Mouse (Mus musculus): ENCODE results near the gene Acadvl. TPM values are rescaled to one million over a fixed set of nuclear protein-coding genes. Genes with fewer than 3 reads are reported as not detected.

Acadvl gene
- polyA plus RNA-seq (2017; shearing (Covaris generic)), result 110 TPM

DNA sequence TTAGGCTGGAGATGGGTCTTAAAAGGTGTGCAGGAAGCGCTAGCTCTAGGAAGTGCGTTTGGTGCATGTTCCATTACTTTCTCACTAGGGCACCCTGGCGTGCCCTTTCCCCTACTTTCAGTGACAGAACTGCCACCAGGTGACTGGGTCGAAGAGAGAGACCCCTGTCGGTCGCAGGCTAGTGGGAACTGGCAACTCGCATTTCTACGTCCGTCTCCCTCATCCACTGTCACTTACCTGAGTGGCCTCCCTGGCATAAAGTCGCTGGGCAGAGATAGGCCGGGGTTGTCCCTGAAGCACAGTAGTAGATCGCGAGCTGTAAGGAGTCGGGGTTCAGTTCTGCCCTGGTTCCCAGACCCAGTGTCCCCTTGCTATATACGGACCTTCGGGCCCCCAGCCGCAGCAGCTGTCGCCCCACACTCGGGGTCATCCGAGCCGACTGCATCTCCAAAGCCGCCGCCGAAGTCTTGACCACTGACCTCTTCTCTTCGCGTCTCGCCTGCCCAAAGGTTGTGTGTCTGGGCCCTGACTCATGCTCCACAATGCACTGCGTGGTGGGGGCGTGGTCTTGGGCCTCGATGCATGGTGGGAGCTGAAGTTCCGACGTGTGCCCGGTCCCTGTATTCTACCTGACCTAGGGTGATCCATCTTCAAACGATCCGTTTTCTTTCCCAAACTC, at the start of gene Acadvl:
Acadvl (minus strand) TSS at position 532 of the 679 bp plus-strand sequence.

DNA sequence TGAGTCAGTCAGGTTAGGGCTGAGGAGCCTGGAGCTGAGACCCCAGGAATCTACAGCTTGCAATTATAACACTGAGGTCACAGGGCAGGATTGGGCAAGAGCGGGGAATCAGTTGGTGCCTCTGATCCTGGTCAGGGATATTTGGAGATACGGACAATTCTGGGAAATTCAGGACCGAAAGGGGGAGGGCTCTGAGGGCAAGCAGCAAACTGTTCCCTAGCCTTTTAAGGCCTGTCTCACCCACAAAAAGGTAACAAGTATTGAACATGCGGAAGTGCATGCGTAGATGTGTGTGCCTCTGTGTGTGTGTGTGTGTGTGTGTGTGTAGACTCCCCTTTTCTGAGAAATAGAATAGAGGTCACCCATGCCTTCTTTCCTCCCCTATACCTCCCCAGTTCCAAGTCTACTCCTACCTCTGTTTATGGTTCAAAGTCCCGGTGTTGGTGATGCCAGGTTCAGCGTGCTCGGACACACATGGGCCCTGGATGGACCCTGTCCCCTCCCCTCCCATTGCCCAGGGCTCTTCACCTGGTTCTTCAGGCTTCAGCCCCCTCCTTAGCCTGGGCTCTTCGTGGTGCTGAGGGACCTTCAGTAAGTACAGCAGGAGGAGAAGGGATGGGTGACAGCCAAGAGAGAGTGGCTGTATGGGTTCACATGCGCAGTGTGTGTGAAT, 38.8 kb upstream of the Acadvl start, which contains the start of gene Asgr1:
Asgr1 (plus strand) TSS at position 188 of the 673 bp plus-strand sequence.

DNA sequence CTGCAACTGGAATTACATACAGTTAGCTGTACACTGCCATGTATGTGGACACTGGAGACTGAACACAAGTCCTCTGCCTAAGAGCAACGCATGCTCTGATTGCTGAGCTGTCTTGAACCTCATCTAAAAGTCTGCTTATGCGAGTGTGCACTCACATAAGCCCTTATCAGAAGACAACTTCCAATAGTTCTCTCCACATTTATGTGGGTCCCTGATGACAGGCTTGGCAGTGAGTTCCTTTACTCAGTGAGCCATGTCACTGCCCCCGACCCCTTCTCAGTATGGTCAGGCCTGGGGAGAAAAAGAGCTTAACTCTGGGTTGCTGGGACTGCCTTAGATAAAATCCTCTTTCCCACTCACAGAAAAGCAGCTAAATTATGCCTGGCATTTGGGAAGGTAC, 1.5 kb upstream of the Acadvl start, which contains the start of gene Dlg4:
Dlg4 (plus strand) TSS at position 274 of the 400 bp plus-strand sequence.

DNA sequence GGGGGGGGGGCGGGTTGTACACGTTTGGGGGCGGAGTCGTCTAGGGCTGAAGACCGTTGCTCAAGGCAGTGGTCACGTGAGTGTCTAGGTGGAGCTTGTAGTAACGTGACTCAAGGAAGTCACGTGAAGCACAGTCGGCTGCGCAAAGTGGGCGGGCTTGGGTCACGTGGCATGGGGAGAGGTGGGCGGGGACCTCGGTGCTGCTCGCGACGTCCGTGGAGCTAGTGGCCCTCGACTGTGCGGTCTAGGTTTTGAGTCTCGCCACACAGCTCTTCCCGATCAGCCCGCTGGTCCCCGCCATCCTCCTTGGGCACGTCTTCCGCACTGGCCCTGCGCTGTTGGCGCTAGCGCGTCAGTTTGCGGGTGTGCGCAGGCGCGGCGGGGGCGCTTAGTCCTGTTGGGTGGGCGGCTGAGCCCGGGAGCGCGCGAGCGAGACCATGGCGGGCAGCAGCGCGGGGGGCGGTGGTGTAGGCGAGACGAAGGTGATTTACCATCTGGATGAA, 14.8 kb downstream of the Acadvl start, which contains the start of gene Dvl2:
Dvl2 (plus strand) TSS at position 200 of the 503 bp plus-strand sequence.

DNA sequence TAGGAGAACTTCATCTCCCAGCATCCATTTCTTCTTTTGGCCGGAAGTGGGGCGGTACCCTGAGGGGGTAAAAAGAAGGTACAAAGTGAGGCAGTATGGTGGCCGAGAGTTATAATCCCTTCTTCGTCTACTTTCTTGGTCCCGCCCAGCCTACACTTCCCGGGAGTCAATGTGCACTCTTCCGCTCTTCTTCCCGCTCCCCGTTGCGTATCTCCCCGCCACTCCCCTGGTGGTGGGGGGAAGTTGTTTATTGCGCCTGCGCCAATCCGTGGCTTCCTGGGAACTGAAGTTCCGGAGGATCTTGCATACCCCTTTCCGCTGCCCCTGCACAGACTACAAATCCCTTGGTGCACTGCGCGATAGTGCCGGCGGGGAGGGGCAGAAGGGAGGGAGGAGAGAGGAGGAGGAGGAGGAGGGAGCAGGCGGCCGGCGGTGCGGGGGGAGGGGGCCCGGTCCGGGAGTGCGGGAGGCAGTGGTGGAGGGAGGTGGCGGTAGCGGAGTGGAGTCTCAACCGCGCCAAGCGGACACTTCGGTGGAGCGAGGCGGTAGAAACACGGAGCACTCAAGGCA, 19.7 kb downstream of the Acadvl start, which contains the start of gene Phf23:
Phf23 (plus strand) TSS at position 387 of the 570 bp plus-strand sequence.

DNA sequence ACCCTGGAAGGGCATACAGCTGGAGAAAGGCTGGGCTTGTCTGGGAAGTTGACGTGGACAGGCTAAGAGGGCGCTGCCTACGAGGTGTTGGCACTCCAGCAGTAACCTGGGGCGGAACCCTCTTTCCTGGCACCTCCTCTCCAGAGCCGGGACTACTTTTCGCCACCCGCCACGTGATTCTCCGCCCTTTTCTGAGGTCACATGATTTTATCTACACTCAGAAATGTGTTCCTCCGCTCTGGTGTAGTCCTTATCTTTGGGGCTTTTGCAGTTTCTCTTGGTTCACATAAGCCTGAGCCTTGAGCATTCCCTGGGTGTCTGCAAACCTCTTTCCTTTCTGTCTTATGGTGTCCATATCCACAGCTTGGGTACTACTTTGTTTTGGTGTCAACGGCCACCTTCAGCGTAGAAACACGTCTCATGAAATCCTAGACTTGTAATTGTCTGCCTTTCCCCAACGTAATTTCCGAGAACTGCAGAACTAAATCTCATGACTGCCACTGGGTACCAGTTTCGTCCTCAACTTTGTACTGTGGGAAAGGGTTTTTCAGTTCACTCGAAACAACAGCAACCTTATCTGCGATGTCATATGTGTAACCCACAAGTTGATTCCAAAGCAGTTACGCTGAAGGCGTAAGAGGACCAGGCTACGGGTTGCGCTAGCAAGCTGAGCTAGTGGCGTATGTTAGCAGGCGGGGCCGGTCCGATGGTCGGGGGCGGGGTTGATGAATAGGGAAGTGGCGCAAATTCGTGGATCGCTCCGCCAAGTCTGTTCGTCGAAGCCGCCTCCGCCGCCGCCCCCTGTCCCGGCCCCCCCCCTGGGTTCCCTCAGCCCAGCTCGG, 24.1 kb downstream of the Acadvl start, which contains the start of gene Gabarap:
Gabarap (plus strand) TSS at position 294 of the 842 bp plus-strand sequence.

DNA sequence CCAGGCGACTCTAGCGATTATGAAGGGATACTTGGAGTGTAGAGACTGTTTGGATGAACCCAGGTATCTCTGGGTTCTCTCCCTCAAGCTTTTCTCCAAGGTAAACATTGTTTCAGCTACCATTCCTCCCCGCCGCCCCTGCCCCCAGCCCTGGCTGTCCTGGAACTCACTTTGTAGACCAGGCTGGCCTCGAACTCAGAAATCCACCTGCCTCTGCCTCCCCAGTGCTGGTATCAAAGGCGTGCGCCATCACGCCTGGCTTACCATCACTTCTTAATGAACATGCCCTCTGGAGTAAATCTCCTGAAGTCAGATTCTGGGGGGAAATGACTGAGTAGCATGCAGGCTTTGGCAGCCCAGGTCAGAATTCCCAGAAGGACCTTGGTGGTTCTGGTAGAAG, 33.0 kb downstream of the Acadvl start, which contains the start of gene Elp5:
Elp5 (minus strand) TSS at position 293 of the 400 bp plus-strand sequence.

DNA sequence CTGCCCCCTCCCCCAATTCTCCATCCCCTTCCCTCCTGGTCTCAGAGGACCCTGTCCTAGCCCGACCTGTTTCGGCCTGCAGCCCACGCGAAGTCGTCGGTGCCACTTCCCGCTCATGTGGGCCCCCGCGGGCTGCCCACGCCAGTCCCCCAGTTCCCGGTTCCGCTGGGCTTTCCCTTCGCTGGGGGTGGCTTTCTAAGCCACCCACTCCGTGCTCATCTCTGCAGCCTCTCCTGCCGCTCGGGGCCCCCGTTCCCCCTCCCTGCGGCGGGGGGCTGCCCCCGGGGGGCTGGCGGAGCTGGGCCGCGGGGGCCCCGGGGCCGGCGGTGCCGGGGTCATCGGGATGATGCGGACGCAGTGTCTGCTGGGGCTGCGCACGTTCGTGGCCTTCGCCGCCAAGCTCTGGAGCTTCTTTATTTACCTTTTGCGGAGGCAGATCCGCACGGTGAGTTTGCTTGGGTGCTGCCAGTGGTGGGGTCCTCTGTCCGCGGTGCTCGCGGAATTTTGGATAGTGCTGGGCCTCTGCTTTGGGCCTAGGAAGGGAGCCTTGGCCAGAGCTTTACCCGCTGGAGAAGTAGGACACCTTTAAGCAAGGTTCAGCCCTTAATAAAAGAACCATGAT, 34.0 kb downstream of the Acadvl start, which contains the start of gene Ctdnep1:
Ctdnep1 (plus strand) TSS at position 16 of the 622 bp plus-strand sequence.

DNA sequence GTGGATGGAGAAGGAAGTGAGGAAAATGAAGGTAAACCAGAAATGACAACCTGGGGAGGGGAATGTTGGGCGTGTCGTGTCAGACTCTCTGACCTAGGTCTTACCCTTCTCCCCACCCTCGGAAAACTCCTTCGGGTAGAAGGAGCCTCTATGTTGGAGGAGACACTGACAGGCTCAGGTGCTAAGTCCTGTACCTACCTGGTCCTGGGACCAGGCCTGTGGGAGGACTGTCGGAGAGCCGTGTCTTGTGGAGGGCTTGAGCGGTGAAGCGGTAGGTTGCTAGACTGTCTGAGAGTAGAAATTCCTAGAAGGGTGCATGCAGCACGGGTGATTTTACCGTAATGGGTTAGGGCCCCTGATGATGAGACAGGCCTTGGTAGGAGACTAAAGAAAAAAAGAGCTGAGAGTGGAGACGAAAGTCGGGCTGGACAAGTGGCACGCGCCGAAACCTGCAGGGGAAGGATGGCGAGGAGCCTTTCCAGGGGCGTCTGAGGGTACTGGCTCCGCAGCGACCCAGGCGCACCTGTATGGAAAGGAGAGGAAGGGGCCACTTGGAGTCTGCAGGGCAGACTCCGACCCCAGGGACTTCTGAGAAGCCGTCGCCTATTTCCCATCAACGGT, 50.5 kb downstream of the Acadvl start, which contains the start of gene Cldn7:
Cldn7 (plus strand) TSS at position 130 of the 621 bp plus-strand sequence.

Other genes starting within 250 kb of the Acadvl start
- gene Zbtb4, start 249.5 kb downstream of the Acadvl start, polyA plus RNA-seq (2017; shearing (Covaris generic)), result 5.5 TPM
- gene Chrnb1, start 219.5 kb downstream of the Acadvl start, polyA plus RNA-seq (2017; shearing (Covaris generic)), result 3.7 TPM
- gene Fgf11, start 213.6 kb downstream of the Acadvl start, polyA plus RNA-seq (2017; shearing (Covaris generic)), result not detected
- not detected for gene Tmem102, start 209.8 kb downstream of the Acadvl start, polyA plus RNA-seq (2017; shearing (Covaris generic))
- not detected for gene Gm39566, start 200.1 kb downstream of the Acadvl start, polyA plus RNA-seq (2017; shearing (Covaris generic))
- not detected for gene Spem2, start 196.9 kb downstream of the Acadvl start, polyA plus RNA-seq (2017; shearing (Covaris generic))
- gene Spem1, start 193.2 kb downstream of the Acadvl start, polyA plus RNA-seq (2017; shearing (Covaris generic)), result not detected
- 0.85 TPM for gene Nlgn2, start 177.6 kb downstream of the Acadvl start, polyA plus RNA-seq (2017; shearing (Covaris generic))
- gene Tmem256, start 176.9 kb downstream of the Acadvl start, polyA plus RNA-seq (2017; shearing (Covaris generic)), result 77.8 TPM
- 32.7 TPM for gene Plscr3, start 169.0 kb downstream of the Acadvl start, polyA plus RNA-seq (2017; shearing (Covaris generic))
- not detected for gene Tnk1, start 156.7 kb downstream of the Acadvl start, polyA plus RNA-seq (2017; shearing (Covaris generic))
- not detected for gene Tmem95, start 137.4 kb downstream of the Acadvl start, polyA plus RNA-seq (2017; shearing (Covaris generic))
- gene Kctd11, start 134.0 kb downstream of the Acadvl start, polyA plus RNA-seq (2017; shearing (Covaris generic)), result 1.3 TPM
- gene Acap1, start 119.9 kb downstream of the Acadvl start, polyA plus RNA-seq (2017; shearing (Covaris generic)), result 552 TPM
- 4.4 TPM for gene 2810408A11Rik, start 114.4 kb downstream of the Acadvl start, polyA plus RNA-seq (2017; shearing (Covaris generic))
- gene Neurl4, start 114.3 kb downstream of the Acadvl start, polyA plus RNA-seq (2017; shearing (Covaris generic)), result 7.7 TPM
- 203 TPM for gene Gps2, start 101.5 kb downstream of the Acadvl start, polyA plus RNA-seq (2017; shearing (Covaris generic))
- gene Eif5a, start 93.5 kb downstream of the Acadvl start, polyA plus RNA-seq (2017; shearing (Covaris generic)), result 1,414 TPM
- not detected for gene Ybx2, start 79.6 kb downstream of the Acadvl start, polyA plus RNA-seq (2017; shearing (Covaris generic))
- not detected for gene Slc2a4, start 67.2 kb downstream of the Acadvl start, polyA plus RNA-seq (2017; shearing (Covaris generic))
- not detected for gene Cldn7, start 50.6 kb downstream of the Acadvl start, polyA plus RNA-seq (2017; shearing (Covaris generic))
- gene Ctdnep1, start 34.3 kb downstream of the Acadvl start, polyA plus RNA-seq (2017; shearing (Covaris generic)), result 60.1 TPM
- 67.1 TPM for gene Elp5, start 32.9 kb downstream of the Acadvl start, polyA plus RNA-seq (2017; shearing (Covaris generic))
- 380 TPM for gene Gabarap, start 24.3 kb downstream of the Acadvl start, polyA plus RNA-seq (2017; shearing (Covaris generic))
- gene Phf23, start 19.6 kb downstream of the Acadvl start, polyA plus RNA-seq (2017; shearing (Covaris generic)), result 88.2 TPM
- 32.1 TPM for gene Dvl2, start 14.8 kb downstream of the Acadvl start, polyA plus RNA-seq (2017; shearing (Covaris generic))
- 6.1 TPM for gene Dlg4, start 1.5 kb upstream of the Acadvl start, polyA plus RNA-seq (2017; shearing (Covaris generic))
- not detected for gene Asgr1, start 38.7 kb upstream of the Acadvl start, polyA plus RNA-seq (2017; shearing (Covaris generic))
- not detected for gene Asgr2, start 77.2 kb upstream of the Acadvl start, polyA plus RNA-seq (2017; shearing (Covaris generic))
- not detected for gene Mgl2, start 114.9 kb upstream of the Acadvl start, polyA plus RNA-seq (2017; shearing (Covaris generic))
- not detected for gene Clec10a, start 140.8 kb upstream of the Acadvl start, polyA plus RNA-seq (2017; shearing (Covaris generic))
- 0.47 TPM for gene Slc16a11, start 197.3 kb upstream of the Acadvl start, polyA plus RNA-seq (2017; shearing (Covaris generic))
- 3.4 TPM for gene Slc16a13, start 205.7 kb upstream of the Acadvl start, polyA plus RNA-seq (2017; shearing (Covaris generic))
- gene Bcl6b, start 214.4 kb upstream of the Acadvl start, polyA plus RNA-seq (2017; shearing (Covaris generic)), result not detected
- 185 TPM for gene 0610010K14Rik, start 222.5 kb upstream of the Acadvl start, polyA plus RNA-seq (2017; shearing (Covaris generic))
- gene Gm21988, start 224.4 kb upstream of the Acadvl start, polyA plus RNA-seq (2017; shearing (Covaris generic)), result 6.1 TPM
- gene Rnasek, start 224.4 kb upstream of the Acadvl start, polyA plus RNA-seq (2017; shearing (Covaris generic)), result 266 TPM
- 0.17 TPM for gene Alox12, start 239.9 kb upstream of the Acadvl start, polyA plus RNA-seq (2017; shearing (Covaris generic))